Mouse (Mus musculus) testis, adult 2 months (tissue): ENCODE measurements around the gene Msmb. TPM values are rescaled to one million over a fixed set of nuclear protein-coding genes. Genes with fewer than 3 reads are reported as not detected.

Experiments used
- H3K27ac ChIP-seq: fragments of 200-500 bp; 2 replicates; pipeline ENCODE4 v1.5.1; 2012; ENCODE audit warnings: low read depth, low read length; ENCODE audit not compliant: control insufficient read depth, insufficient read depth
- H3K27me3 ChIP-seq: fragments of 200-500 bp; 2 replicates; pipeline ENCODE4 v1.6.1; 2012; ENCODE audit warnings: mild to moderate bottlenecking, low read length, moderate library complexity; ENCODE audit not compliant: control insufficient read depth, insufficient read depth
- H3K36me3 ChIP-seq: fragments of 200-500 bp; 2 replicates; pipeline ENCODE4 v1.6.1; 2012; ENCODE audit warnings: mild to moderate bottlenecking, low read length; ENCODE audit not compliant: control insufficient read depth, insufficient read depth
- H3K4me1 ChIP-seq: fragments of 200-500 bp; 2 replicates; pipeline ENCODE4 v1.6.1; 2012; ENCODE audit warnings: low read length; ENCODE audit not compliant: control insufficient read depth, insufficient read depth
- H3K4me3 ChIP-seq: fragments of 200-500 bp; 2 replicates; pipeline ENCODE4 v1.5.1; 2012; ENCODE audit warnings: low read depth, mild to moderate bottlenecking, low read length, moderate library complexity, mixed read lengths; ENCODE audit not compliant: control insufficient read depth
- CTCF ChIP-seq: fragments of 200-500 bp; IDR thresholded peaks from 2 replicates; pipeline ENCODE4 v1.5.1; 2012; ENCODE audit warnings: low read depth, mild to moderate bottlenecking, inconsistent platforms, low read length, moderate library complexity; ENCODE audit not compliant: control insufficient read depth, insufficient read depth, insufficient replicate concordance
- POLR2A ChIP-seq: fragments of 200-500 bp; IDR thresholded peaks from 2 replicates; pipeline ENCODE4 v1.6.1; 2012; ENCODE audit warnings: low read depth, mild to moderate bottlenecking, inconsistent platforms, low read length, moderate library complexity; ENCODE audit not compliant: control insufficient read depth
- polyA plus RNA-seq: library from polyadenylated mRNA; depleted of rRNA; stranded (reverse); fragments of >200 nt; gene quantifications from 2 replicates; pipeline ENCODE4 v1.2.3, GENCODE M21; 2012

Gene Msmb
- polyA plus RNA-seq, 1 experiment: not detected

GRCm38 (mm10) chr14:32145809-32146511 lies 4.1 kb downstream of the Msmb start:
- Histone ChIP-seq H3K4me1 (no peaks in the 10 kb centered on the region), H3K4me3 (no peak overlapping the region), H3K27ac (no peak overlapping the region), H3K36me3 (no peaks in the 10 kb centered on the region), H3K27me3 (no peaks in the 10 kb centered on the region)
- TF ChIP-seq CTCF: no peak
- TF ChIP-seq POLR2A: no peak

DNA sequence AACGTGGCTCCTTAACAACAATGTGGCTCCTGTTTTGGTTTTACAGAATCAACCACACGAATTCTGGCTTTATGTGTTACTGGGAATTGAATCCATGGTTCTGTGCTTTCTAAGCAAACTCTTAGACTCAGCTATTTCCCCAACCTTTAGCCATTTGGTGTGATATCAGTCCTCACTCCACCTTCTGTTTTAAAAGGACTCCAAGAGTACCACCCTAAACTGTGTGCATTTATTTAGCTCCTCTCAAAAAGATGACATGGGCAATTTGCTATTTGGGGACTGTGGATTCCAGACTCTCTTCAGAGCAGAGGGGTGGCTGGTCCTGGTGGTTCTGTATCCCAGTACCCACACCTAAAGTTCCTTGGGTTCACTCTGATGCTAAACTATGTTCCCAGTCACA lies 4.8 kb downstream of the Msmb start:
- TF ChIP-seq POLR2A: no peak
- no peak for TF ChIP-seq CTCF
- Histone ChIP-seq H3K27me3 (no peaks in the 10 kb centered on the region), H3K36me3 (no peaks in the 10 kb centered on the region), H3K4me1 (no peaks in the 10 kb centered on the region), H3K4me3 (no peak overlapping the region), H3K27ac (no peak overlapping the region)

GRCm38 (mm10) chr14:32150872-32151271 lies 9.0 kb downstream of the Msmb start:
- Histone ChIP-seq H3K36me3 (no peaks in the 10 kb centered on the region), H3K27me3 (no peaks in the 10 kb centered on the region)
- no peak for TF ChIP-seq POLR2A
- no peak for TF ChIP-seq CTCF

DNA sequence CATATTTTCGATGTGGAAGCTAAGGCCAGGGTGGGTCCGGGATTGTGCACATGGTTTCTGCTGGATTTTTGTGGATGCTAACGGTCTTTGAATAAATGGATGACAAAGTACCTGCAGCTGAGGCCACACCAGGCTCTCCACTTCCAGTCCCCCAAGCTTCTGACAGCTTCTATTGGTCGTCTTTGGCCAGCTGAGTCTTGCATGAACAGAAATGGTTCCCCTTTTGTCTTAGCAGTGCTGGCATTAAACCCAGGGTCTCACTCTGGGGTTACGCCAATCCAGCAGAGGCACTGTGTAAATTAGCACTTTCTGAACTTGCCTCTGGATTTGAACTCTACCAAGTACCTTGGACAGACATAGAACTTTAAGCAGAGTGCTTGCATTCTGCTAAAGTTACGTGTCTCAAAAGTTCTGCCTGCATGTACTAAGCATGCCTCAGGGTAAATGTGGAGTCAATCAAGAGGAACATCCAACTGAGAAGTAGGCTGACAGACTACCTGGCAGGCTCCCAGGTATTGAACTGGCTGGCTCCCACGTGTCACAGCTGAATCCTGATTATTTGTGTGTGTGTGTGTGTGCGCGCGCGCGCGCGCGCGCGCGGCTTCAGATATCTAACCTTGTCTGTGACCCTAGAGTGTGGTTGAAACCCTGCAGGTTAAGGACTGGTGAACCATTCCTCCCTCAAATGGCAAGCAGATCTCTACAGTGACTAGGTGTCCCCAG lies 10.6 kb downstream of the Msmb start:
- no peaks in the 10 kb centered on the region for H3K36me3 ChIP-seq
- TF ChIP-seq CTCF: no peak
- no peak for TF ChIP-seq POLR2A
- H3K27ac ChIP-seq: no peak overlapping the region
- no peak overlapping the region for H3K4me3 ChIP-seq
- no peaks in the 10 kb centered on the region for H3K4me1 ChIP-seq
- no peaks in the 10 kb centered on the region for H3K27me3 ChIP-seq

More at GRCm38 (mm10) chr14:32150872-32151271, 9.0 kb downstream of the Msmb start:
- Histone ChIP-seq H3K4me3 (no peak overlapping the region), H3K4me1 (no peaks in the 10 kb centered on the region), H3K27ac (no peak overlapping the region)

DNA sequence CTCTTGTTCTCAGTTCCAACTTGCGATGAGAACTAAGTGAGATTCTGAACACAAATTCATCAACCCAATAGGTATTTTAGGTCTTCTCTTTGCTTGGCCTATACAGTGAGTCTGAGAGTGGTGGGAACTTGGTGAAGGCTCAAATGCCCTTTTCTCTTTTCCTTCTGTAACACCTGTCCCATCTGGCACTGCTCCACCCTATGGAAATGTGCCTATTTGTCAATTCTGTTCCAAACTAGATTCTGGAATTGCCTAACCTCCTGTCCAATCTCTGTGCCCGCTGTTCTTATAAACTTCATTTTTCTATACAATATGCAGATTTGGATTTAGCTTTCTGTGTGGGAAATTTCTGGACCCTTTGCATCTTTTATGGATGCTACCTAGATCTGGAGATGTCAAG lies 11.3 kb downstream of the Msmb start:
- TF ChIP-seq POLR2A: no peak
- no peak for TF ChIP-seq CTCF
- Histone ChIP-seq H3K27ac (no peak overlapping the region), H3K27me3 (no peaks in the 10 kb centered on the region), H3K36me3 (no peaks in the 10 kb centered on the region), H3K4me1 (no peaks in the 10 kb centered on the region), H3K4me3 (no peak overlapping the region)

- TF ChIP-seq CTCF (no peak), POLR2A (no peak)
- no peak overlapping the region for H3K4me3 ChIP-seq
- H3K27me3 ChIP-seq: no peaks in the 10 kb centered on the region
- no peaks in the 10 kb centered on the region for H3K36me3 ChIP-seq
- H3K27ac ChIP-seq: no peak overlapping the region
- H3K4me1 ChIP-seq: peaks cover 4% of the 10 kb centered on the region
Observed at GRCm38 (mm10) chr14:32154758-32155157, 12.9 kb downstream of the Msmb start.

- Histone ChIP-seq H3K36me3 (no peaks in the 10 kb centered on the region), H3K27ac (peak overlapping the region; percentile 41), H3K4me3 (peak overlapping the region; percentile 93), H3K27me3 (no peaks in the 10 kb centered on the region), H3K4me1 (peaks cover 10% of the 10 kb centered on the region)
- TF ChIP-seq POLR2A (no peak), CTCF (no peak)
Observed at GRCm38 (mm10) chr14:32159150-32159670, 17.4 kb downstream of the Msmb start.
